Mouse (Mus musculus): ENCODE measurements around the gene Hltf. TPM values are rescaled to one million over a fixed set of nuclear protein-coding genes. Genes with fewer than 3 reads are reported as not detected.
"Not testable (repeated sequence)": the region's sequence is repeated elsewhere in the genome, so short reads cannot be mapped to it uniquely, and the experiment has no call there.

Hltf gene
- polyA plus RNA-seq, 1 experiment from 2014 or later = 19.6 TPM

DNA sequence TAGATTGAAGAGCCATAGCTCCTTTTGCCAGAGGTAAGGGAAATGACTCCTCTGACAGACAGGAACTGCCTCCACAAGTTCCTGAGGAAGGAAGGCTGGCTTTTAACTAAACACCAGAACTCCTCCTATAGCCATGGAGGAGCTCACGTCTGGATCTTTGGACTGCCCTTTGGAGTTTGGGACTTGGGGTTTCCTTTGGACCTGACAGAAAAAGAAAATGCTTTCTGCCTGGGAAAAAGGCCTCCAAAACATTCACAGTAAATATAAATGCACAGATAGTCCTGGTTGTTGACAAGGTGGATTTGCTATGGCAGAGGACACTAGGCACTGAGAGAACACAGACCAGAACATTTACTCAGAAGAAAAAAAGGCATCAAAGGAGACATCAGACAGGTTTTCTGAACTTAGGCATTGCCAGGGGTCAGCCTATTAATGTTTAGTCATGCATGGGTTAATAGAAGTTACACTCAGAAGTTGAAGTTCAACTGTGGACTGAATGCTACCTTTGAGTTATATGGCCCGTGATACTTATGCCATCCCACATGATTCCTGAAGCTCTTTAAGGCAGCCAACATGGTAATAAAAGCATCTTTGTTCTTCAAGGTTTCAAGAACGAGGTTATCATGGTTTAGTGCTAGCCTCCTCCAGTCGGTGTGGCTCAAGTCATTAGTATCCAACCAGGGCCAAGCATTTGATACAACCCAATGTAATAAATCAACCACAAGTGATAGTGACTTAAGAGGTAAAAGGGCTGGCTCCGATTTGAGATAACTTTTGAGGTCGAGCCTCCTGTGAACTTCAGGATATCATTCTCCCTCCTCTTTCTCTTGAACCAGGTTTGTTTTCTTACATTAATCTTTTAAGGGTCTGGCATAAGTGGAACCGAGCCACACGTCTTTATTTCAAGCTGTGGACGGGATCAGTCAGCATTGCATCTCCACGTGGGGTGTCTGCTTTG lies 23.6 kb upstream of the Hltf start:
- H3K4me3 ChIP-seq = peak overlapping the region; percentile 95

DNA sequence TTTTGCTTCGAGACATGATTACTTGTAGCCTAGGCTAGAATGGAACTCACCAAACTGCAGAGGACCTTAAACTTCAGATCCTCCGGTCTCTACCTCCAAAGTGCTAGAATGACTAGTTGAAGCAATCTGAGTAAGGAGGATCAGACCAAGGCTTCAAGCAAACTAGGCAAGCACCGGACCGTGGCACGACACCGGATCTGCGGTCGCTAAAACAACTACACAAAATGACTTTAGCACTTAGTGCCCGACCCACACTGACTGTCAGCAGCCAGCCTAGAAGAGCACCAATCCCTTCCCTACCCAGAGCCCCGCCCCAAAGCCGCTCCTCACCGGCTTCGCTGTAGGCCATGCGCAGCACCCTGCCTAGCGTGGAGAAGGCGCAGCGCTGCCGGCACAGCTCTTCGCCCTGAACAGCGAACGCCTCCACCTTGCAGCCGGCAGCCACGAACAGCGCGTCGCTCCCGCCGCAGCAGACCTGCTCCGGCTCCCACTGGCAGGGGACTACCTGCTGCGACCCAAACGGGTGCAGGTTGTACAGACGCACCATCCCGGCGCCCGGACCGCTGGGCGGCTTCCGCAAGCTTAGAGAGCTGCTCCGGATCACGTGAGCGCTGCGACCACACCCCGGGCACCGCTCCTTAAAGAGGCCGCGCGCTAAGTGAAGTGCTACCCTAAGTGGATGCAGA lies 22.7 kb upstream of the Hltf start, which contains the start of gene Hps3:
Gene Hps3, minus strand, starts transcription at position 597 of the 686 bp plus-strand sequence.
- Histone ChIP-seq H3K4me1 (peaks cover 9% of the 10 kb centered on the region), H3K36me3 (no peaks in the 10 kb centered on the region), H3K4me3 (peak within 1 kb of the TSS; percentile 95), H3K4me2 (peak within 1 kb of the TSS; percentile 70), H3K9me3 (no peaks in the 10 kb centered on the region), H3K27ac (peak within 1 kb of the TSS; percentile 69), H3K9ac (peak within 1 kb of the TSS; percentile 44), H3K27me3 (no peaks in the 10 kb centered on the region)
- WGBS = under 1% methylated on average over 47 of the region's 47 CpGs
- ATAC-seq (ENCODE audit: insufficient number of reproducible peaks, low FRiP score, low TSS enrichment, low read depth) = peak; percentile 98

More for the DNA sequence above, 23.6 kb upstream of the Hltf start:
- Histone ChIP-seq H3K27me3 (no peaks in the 10 kb centered on the region), H3K36me3 (no peaks in the 10 kb centered on the region), H3K9ac (no peak overlapping the region), H3K4me1 (peaks cover 9% of the 10 kb centered on the region), H3K9me3 (no peaks in the 10 kb centered on the region), H3K4me2 (peak overlapping the region; percentile 70), H3K27ac (peak overlapping the region; percentile 69; the same call in 1 of the 2 replicates)
- 16% methylated on average over 10 of the region's 10 CpGs for WGBS
- no peak for ATAC-seq (ENCODE audit: insufficient number of reproducible peaks, low FRiP score, low TSS enrichment, low read depth)

DNA sequence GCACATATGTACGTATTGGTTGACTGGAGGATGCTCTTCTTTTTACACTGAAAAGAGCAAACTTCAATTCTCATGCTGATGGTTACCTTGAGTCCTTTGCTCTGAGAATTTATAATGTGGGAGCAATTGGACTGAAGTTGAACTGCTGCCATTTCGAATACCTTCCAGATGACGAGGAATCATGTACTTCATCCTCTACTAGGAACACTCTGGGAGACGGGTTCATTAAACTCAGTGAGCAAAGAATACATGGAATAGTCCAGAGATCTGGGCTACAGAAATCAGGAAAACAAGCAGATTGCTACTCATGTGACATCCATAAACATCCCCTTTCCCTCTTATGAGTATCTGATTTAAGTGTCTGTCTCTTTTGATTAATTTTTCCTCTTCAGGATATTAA lies 21.5 kb upstream of the Hltf start:
- Histone ChIP-seq H3K9me3 (no peaks in the 10 kb centered on the region), H3K4me3 (no peak overlapping the region), H3K27me3 (no peaks in the 10 kb centered on the region), H3K4me2 (no peak overlapping the region), H3K9ac (no peak overlapping the region), H3K4me1 (peaks cover 9% of the 10 kb centered on the region), H3K36me3 (no peaks in the 10 kb centered on the region), H3K27ac (no peak overlapping the region)
- no peak for ATAC-seq (ENCODE audit: insufficient number of reproducible peaks, low FRiP score, low TSS enrichment, low read depth)
- WGBS = 56% methylated on average over 4 of the region's 4 CpGs

DNA sequence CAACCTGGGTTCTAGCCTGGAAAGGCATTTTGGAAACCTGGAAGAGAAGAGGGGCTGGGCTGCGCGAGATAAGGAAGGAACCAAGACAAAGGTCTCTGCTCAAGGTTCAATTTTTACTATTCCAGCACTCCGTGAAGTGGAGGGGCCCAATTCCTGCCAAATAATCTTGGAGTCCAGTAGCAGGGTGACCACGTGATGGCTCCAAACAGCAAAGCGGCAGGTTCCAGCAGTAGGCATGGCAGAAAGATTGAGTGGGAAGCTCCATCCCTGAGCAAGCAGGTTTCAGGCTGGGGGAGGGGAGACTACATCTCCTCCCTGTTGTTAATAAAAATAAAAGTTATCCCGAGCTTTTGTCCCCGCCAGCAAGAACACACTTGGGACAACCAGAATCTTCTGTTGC lies 16.1 kb upstream of the Hltf start:
- not testable (repeated sequence) for H3K9me3 ChIP-seq; ATAC-seq (ENCODE audit: insufficient number of reproducible peaks, low FRiP score, low TSS enrichment, low read depth); H3K9ac ChIP-seq; H3K36me3 ChIP-seq; H3K4me1 ChIP-seq; H3K4me3 ChIP-seq; H3K27ac ChIP-seq; H3K4me2 ChIP-seq; H3K27me3 ChIP-seq
- 90% methylated on average over 7 of the region's 7 CpGs for WGBS

DNA sequence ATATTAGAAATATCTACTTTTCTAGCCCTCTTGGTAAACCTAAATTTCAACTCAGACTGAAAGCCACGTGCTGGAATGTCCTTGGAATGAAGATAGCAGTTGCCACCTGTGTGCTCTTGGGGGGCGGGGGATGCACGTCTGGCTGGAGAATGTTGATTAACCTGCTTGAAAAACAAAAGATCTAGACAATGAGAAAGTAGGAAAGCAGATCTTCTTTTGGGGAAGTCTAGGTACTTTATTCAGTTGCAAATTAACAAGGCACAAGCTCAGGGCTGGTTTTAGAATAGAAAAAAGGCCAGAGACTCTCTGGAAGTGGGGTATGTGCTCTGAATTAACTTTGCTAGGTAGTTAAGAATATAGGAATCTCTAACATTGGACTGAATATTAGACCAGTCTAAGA lies 12.9 kb upstream of the Hltf start:
- not testable (repeated sequence) for H3K4me3 ChIP-seq
- WGBS = 65% methylated on average over 3 of the region's 3 CpGs

DNA sequence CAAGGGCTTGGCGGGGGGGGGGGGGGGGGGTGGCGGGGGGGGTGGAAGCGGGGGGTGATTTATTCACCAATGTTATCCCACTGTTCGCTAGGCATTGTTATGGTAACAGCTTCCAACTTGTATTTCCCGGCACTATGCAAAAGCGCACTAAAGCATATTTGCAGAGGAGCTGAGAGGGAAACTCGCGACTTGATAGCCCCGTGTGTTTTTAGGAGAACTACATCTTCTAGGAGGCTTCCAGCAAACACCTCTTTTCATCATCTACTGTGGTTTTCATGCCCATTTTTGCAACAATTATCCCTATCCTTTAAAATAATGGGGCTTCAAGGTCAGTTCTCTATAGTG lies 558 bp downstream of the Hltf start:
- Histone ChIP-seq H3K27ac (peak overlapping the region; percentile 82; the same call in 1 of the 2 replicates), H3K4me2 (peak overlapping the region; percentile 53), H3K4me1 (peaks cover 3% of the 10 kb centered on the region; the same call in 1 of the 2 replicates), H3K9me3 (no peaks in the 10 kb centered on the region), H3K4me3 (peak overlapping the region; percentile 84), H3K9ac (peak overlapping the region; percentile 21; the same call in 1 of the 2 replicates), H3K27me3 (no peaks in the 10 kb centered on the region), H3K36me3 (peaks cover 5% of the 10 kb centered on the region; the same call in 1 of the 2 replicates)
- WGBS = 0% methylated on average over 8 of the region's 9 CpGs
- ATAC-seq (ENCODE audit: insufficient number of reproducible peaks, low FRiP score, low TSS enrichment, low read depth) = no peak

More for the DNA sequence above, 12.9 kb upstream of the Hltf start:
- H3K27me3 ChIP-seq; ATAC-seq (ENCODE audit: insufficient number of reproducible peaks, low FRiP score, low TSS enrichment, low read depth); H3K9me3 ChIP-seq; H3K9ac ChIP-seq; H3K4me1 ChIP-seq; H3K36me3 ChIP-seq; H3K27ac ChIP-seq; H3K4me2 ChIP-seq: not testable (repeated sequence)

DNA sequence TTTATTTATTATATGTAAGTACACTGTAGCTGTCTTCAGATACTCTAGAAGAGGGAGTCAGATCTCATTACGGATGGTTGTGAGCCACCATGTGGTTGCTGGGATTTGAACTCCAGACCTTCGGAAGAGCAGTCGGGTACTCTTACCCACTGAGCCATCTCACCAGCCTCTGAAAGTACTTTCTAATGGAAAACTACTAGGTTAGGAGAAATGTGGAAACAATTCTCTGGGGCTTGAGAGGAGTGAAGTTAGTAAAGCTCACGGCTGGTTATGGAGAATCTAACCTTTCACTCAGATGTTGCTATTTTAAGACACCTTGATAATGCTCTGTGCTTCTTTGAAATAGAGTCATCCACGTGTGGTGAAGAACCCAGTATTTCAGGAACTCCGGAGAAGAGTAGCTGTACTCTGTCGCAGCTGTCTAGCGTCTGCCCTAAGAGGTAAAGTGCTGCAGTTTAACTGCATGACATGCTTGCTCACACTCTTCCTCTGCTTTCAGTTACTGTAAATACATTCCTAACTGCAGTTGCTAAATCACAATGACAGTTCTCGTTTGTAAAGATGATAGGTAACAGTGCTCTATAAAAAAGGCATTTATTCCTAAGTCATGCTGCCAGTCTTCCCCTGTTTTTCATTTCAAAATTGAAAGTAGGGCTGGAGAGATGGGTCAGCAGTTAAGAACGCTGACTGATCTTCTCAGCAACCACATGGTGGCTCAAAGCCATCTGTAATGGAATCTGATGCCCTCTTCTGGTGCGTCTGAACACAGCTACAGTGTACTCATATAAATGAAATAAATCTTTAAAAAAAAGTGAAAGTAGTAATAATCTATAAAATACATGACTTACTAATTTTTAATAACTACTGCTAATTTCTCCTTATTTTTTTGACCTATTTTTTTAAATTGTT lies 18.8 kb downstream of the Hltf start:
- Histone ChIP-seq H3K27me3 (no peaks in the 10 kb centered on the region), H3K36me3 (peaks cover 21% of the 10 kb centered on the region), H3K4me2 (no peak overlapping the region), H3K9ac (no peak overlapping the region), H3K9me3 (no peaks in the 10 kb centered on the region), H3K4me3 (no peak overlapping the region), H3K4me1 (no peaks in the 10 kb centered on the region), H3K27ac (no peak overlapping the region)
- ATAC-seq (ENCODE audit: insufficient number of reproducible peaks, low FRiP score, low TSS enrichment, low read depth) = no peak
- WGBS = 81% methylated on average over 11 of the region's 11 CpGs

DNA sequence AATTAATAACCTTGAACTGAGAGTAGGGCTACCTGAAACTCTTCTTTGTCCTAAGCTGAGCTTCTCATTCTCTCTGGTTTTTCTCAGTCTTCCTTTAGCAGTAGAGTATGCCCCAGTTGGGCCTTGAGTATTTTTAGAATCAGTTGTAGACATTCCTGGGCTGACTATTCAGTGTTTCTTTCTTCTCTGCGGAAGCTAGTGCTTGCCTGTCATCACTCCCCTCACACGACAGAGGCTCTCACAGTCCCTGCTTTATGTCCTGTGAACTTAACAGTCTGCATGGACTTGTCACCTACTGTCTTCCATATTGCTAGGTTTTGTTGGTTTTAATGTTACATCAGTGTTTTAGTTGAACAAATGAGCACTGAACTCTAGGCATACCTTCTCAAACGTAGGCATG lies 24.6 kb downstream of the Hltf start:
- Histone ChIP-seq H3K4me2 (no peak overlapping the region), H3K27me3 (no peaks in the 10 kb centered on the region), H3K4me3 (no peak overlapping the region), H3K9ac (no peak overlapping the region), H3K4me1 (no peaks in the 10 kb centered on the region), H3K9me3 (no peaks in the 10 kb centered on the region), H3K27ac (no peak overlapping the region), H3K36me3 (peaks cover 21% of the 10 kb centered on the region)
- ATAC-seq (ENCODE audit: insufficient number of reproducible peaks, low FRiP score, low TSS enrichment, low read depth) = no peak
- WGBS = 61% methylated on average over 3 of the region's 3 CpGs

DNA sequence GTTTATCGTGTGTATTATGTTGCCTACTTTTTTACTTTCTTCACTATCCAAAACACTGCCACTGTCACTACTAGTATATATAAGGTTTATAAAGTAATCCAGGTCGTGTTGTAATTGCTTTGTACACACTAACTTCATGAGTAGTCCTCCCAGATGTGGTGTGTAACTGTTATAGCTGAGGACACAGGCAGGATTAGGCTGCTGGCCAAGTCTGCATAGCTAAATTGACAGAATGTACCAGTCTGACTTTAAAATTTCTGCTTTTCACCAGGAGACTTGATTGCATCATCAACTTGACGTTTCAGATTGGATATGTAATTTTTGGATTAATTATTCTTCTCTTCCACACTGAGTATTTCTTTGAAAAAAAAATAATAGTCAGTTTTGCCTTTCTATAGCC lies 46.2 kb downstream of the Hltf start:
- Histone ChIP-seq H3K36me3 (peaks cover 9% of the 10 kb centered on the region; the same call in 1 of the 2 replicates), H3K27me3 (no peaks in the 10 kb centered on the region), H3K4me1 (no peaks in the 10 kb centered on the region), H3K9me3 (no peaks in the 10 kb centered on the region), H3K27ac (no peak overlapping the region), H3K4me2 (no peak overlapping the region), H3K9ac (no peak overlapping the region), H3K4me3 (no peak overlapping the region)
- no peak for ATAC-seq (ENCODE audit: insufficient number of reproducible peaks, low FRiP score, low TSS enrichment, low read depth)
- WGBS = 66% methylated on average over 3 of the region's 3 CpGs

DNA sequence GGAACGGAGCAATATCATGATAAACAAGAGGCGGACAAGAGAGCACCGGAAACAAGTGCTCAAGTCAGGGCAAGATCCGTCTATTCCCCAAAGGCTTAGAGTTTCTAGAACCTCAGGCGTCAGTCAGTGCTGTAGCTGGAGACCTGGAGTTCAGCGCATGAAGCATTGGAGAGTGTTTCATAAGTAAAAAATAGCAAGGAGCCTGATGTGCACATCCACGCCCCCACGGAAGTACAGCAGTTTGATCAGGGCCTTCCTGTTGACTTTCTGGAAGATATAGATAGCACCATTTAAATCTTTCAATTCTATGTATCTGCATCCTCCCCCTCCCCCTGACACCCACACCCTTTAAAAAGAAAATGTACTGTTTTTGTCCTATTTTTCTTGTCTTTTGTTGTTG lies 46.7 kb downstream of the Hltf start:
- no peak overlapping the region for H3K4me3 ChIP-seq
- H3K9ac ChIP-seq = no peak overlapping the region
- 87% methylated on average over 8 of the region's 8 CpGs for WGBS
- no peaks in the 10 kb centered on the region for H3K27me3 ChIP-seq
- H3K9me3 ChIP-seq = no peaks in the 10 kb centered on the region
- no peak overlapping the region for H3K27ac ChIP-seq
- no peaks in the 10 kb centered on the region for H3K4me1 ChIP-seq
- ATAC-seq (ENCODE audit: insufficient number of reproducible peaks, low FRiP score, low TSS enrichment, low read depth) = no peak
- H3K4me2 ChIP-seq = no peak overlapping the region
- H3K36me3 ChIP-seq = peaks cover 9% of the 10 kb centered on the region; the same call in 1 of the 2 replicates

DNA sequence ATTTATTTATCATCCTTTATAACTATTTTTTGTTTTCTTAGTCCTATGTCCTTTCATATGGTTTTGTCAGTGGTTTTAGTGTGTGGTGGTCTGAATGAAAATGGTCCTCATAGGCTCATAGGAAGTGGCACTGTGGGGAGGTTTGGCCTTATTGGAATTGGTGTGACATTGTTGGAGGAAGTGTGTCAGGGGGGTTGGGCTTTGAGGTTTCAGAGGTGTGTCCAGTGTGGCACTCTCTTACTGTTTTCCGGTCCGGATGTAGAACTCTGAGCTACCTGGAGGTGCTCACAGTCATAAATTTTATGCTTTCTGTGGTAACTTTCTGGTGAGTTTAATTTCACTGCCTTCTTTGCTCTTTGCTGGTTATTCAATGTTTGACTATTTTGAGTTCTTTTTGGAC lies 47.2 kb downstream of the Hltf start:
- H3K9ac ChIP-seq = no peak overlapping the region
- H3K27me3 ChIP-seq = no peaks in the 10 kb centered on the region
- H3K4me1 ChIP-seq = no peaks in the 10 kb centered on the region
- peaks cover 9% of the 10 kb centered on the region; the same call in 1 of the 2 replicates for H3K36me3 ChIP-seq
- WGBS = 81% methylated on average over 2 of the region's 2 CpGs
- no peak overlapping the region for H3K4me3 ChIP-seq
- no peak for ATAC-seq (ENCODE audit: insufficient number of reproducible peaks, low FRiP score, low TSS enrichment, low read depth)
- H3K27ac ChIP-seq = no peak overlapping the region
- no peaks in the 10 kb centered on the region for H3K9me3 ChIP-seq
- no peak overlapping the region for H3K4me2 ChIP-seq

Data from limb, embryonic 15.5 days (tissue).